Mouse (Mus musculus) large intestine, adult 2 months (tissue): Measurements from ENCODE around the gene Bbs9. TPM values are rescaled to one million over a fixed set of nuclear protein-coding genes. Genes with fewer than 3 reads are reported as not detected.
A peak's percentile ranks its signal among the peaks of the same experiment; 100 is the strongest.
"Not testable (repeated sequence)": the region's sequence is repeated elsewhere in the genome, so short reads cannot be mapped to it uniquely, and the experiment has no call there.

Source experiments
- DNase-seq: peaks from one replicate; pipeline ENCODE4 v3.0.0-alpha.2; 2012; ENCODE audit warnings: low read depth, low spot score
- WGBS: fragments of 180-500 bp; shearing (Covaris S2); methylation state at CpG from one replicate; pipeline ENCODE4 v1.1.7; 2018; 5-methylcytosine and 5-hydroxymethylcytosine counted together
- polyA plus RNA-seq: library from polyadenylated mRNA; depleted of rRNA; stranded (reverse); fragments of >200 nt; gene quantifications from 2 replicates; pipeline ENCODE4 v1.2.3, GENCODE M21; 2012

The Bbs9 gene
- polyA plus RNA-seq, 1 experiment = 4.2 TPM

DNA sequence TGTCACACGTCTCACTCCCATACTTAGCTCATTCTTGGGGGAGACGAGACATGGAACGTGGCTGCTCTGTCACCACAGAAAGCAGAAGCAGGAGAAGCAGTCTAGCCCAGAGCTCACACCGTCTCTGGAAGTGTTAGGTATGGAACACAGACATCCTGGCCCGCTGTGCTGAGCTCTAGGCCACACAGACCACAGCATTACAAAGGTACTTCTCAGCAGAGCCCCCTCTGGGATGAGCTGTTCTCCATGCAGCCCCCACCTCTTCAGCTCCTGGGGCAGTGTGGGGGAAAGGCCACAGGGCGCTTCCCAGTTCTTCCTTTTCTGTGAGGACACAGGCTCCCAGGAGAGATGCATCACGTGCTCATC is 339.6 kb downstream of the Bbs9 start:
- 76% methylated on average over 7 of the region's 7 CpGs for WGBS
- no peak for DNase-seq

DNA sequence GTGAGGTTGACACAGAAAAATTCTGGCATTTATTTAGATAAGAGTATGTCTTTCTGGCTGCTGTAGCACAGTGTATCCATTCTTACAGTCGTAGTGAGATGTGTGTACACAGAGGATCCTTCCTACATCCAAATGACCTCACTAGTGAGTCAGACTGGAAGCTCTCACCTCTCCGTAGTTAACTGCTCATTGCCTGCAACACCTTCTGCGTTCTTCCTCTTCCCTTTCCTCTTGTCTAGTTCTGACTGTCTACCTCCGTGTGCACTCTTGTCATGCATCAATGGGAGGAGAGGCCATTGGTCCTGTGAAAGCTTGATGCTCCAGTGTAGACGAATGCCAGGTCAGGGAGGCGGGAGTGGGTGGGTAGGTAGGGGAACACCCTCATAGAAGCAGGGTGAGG is 344.0 kb downstream of the Bbs9 start:
- WGBS = 82% methylated on average over 6 of the region's 6 CpGs
- no peak for DNase-seq

DNA sequence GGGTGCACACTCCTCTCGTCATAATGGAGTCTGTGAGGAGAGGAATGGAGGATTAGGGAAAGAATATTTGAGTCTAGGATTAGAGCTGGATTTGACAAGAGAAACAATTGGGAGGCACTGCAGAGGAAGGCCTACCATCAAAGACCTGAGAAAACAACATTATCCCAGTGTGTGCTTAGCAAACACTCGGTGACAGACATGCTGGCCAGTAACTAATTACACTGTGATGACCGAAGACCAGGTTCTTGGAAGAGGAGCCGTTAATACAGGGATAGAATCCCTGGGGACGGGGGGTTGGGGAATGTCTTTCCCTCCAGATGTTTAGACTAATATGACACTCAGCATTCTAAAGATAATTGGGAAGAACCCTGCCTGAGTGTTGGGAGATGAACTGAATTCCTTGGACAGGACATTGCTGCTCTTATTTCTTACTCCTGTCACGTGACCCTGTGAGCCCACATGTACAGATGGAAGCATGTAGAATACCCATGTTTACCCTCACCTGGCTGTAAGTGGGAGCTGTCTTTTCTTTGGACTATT is 345.2 kb downstream of the Bbs9 start:
- DNase-seq = no peak
- WGBS = 74% methylated on average over 6 of the region's 6 CpGs

DNA sequence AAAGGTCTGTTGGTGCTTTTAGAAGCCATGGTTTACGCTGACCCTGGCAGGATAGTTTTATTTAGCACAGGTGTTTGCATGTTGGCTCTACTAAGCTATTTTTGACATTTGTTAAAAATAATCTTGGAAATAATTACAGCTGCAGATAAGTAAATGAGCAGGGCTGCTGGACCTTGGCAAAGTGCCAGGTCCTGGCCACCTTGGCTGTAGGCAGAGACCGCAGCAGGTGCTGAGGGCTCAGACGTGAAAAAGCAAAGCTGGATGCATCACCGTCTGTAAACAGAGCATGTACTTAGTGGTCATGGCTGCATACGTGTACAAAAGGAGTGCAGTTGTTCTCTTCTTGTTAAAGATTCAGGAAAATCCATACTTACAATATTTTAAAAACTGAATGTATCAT is 347.3 kb downstream of the Bbs9 start:
- no peak for DNase-seq
- WGBS = 62% methylated on average over 5 of the region's 5 CpGs

DNA sequence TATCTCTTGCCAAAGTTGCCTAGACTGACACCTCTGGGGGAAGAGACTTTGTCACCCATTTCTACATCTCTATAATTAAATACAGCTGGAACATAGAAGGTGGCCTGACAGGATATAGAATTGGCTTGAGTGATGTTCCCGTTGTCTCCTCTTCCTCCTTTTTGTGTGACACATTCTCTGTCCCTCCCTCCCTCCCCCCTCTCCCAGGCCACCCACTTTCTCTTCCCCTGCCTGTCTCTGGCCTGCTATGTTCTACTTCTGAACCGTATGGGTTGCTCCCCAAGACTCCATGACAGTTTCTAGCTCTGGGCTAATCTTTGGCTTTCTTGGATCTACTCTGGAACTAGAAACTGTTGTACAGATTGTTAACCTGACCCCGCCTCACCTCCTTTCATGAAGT is 348.3 kb downstream of the Bbs9 start:
- DNase-seq = no peak
- 80% methylated on average over 3 of the region's 3 CpGs for WGBS

DNA sequence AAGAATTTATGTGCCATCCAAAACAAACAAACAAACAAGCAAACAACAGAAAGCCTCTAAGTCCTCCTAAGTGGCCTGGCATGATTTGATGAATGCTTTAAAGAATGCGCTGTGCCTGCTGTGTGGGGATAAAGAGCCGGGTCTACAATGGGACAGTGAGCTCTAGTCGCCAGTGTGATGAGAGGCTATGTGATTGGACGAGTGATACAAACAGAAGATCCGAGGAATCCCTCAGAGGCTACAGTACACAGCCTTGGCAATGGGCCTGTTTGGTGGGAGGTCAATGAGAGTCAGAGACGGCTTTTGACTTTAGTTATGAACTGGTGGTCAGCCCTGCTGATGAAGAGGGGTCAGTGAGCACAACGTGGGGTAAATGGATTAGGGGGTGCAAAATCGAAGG is 349.4 kb downstream of the Bbs9 start:
- 92% methylated on average over 8 of the region's 8 CpGs for WGBS

DNA sequence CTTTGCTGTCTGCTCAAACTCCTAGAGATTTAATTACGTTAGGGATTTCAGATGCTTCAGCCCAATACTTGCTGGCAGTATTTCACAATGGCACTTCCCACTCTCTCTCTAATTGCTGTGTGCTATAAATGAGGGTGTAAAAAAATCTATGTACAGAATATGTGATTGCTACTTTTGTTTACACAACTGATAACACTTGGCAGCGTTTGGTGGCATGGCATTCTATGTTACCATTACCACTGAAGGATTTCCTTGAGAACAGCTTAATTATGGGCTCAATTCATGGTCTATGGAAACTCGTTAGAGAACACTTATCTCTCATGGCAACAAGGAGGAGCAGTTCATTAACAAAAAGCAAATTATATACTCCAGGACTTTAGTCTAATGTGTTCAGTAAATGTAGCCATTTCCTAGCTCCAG is 351.1 kb downstream of the Bbs9 start:
- 22% methylated on average over 3 of the region's 3 CpGs for WGBS
- DNase-seq = peak; percentile 37

More for the DNA sequence above, 349.4 kb downstream of the Bbs9 start:
- no peak for DNase-seq

DNA sequence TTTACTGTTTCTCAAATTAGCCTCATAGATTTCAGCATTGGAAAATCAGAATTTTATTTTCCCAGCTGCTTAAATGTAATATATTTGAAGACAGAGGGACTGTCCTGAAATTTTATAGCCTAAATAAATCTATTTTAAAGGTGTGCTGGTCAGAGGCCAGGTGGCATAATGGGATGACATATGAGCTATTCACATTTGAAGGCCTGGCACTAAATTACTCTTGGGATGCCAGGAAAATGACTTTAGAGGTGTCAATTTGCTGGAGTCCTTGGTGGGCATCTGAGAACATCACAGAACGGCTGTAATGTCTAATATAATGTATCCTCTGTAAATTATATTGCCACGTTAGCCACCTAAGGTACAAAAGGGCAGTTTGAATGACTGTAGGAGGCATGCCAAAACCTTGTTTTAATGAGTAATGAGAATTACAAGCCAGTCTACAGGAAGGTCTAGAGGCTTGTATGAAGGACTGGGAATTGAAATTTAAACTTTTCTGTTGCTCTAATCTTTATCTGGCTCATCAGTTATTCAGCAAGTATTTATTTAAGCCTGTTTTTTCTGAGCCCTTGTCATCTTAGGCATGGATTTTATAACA is 351.8 kb downstream of the Bbs9 start:
- WGBS = 24% methylated on average over 2 of the region's 2 CpGs
- peak; percentile 48 for DNase-seq

DNA sequence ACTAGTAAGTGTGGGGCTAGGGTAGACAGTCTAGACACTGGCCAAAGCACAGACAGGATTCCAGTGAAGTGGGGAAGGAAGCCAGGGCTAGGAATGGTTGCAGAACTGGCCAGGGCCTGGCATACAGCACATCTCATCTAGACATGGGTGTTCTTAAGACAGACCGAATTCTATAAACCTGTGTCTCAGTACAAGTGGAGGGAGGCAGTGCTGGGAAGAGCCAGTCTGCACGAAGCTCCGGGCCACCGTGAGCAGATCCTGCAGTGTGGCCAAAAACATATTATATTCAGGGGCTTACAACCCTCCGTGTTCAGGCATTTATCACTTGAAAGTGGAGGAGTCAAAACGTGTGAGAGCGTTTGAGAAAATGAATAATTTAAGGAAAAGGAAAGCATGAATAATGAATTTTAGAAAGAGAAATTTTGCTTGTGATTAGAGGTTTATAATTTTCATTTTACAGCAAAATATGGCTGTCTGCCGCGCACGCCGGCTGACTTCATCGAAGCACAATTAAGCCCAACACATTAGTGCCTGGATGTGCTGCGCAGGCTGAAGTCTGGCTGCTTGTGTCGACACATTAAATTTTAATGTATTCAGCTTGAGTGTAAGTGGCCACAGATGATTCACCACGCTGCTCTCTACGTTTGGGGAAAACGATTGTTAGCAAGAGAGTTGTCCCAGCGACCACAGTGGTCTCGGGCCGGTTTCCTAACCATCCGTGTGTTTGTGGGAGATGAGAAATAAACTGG is 353.9 kb downstream of the Bbs9 start:
- no peak for DNase-seq
- WGBS = 91% methylated on average over 21 of the region's 21 CpGs

DNA sequence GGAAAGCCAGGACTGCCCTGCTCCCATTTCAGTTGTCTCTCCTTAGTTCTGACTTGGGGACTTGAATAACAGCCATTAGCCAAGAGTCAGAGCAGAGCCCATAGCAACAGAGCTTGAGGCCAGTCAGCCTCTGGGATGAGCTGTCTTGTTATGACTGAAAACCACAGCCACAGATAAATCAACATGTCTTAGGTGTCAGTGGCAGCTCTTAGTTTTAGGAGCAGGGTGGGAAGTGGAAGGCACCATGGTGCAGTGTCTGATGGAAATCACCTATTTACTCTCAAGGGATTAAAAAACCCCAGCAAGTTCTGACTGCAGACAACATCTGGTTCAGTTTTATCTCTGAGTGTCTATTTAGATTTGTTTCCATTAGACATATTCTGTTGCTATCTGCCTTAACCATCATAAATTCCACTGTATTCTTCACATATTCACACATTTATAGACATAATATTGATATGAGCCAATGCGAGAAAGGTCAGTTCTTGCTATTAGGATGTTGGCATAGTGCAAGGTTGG is 359.5 kb downstream of the Bbs9 start:
- WGBS = 95% methylated on average over 1 of the region's 1 CpGs
- DNase-seq = no peak

DNA sequence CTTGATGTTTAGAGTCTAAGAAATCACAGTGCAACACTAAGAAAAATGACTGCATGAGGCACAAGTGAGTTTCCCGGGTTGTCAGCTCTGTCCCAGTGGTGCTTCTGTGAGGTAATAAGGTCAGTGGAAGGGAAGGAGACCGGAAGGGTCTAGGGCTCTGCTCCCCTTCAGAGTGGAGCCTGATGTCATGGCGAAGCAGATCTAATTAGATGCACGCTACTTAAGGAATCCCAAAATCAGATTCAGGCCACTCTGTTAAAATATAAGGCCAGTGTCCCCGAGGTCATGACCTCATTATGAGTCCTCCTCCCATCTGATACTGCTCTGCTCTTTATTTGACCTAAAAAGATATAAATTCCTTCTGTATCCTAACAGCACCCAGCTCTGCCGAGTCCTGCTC is 361.5 kb downstream of the Bbs9 start:
- 80% methylated on average over 6 of the region's 6 CpGs for WGBS
- no peak for DNase-seq

DNA sequence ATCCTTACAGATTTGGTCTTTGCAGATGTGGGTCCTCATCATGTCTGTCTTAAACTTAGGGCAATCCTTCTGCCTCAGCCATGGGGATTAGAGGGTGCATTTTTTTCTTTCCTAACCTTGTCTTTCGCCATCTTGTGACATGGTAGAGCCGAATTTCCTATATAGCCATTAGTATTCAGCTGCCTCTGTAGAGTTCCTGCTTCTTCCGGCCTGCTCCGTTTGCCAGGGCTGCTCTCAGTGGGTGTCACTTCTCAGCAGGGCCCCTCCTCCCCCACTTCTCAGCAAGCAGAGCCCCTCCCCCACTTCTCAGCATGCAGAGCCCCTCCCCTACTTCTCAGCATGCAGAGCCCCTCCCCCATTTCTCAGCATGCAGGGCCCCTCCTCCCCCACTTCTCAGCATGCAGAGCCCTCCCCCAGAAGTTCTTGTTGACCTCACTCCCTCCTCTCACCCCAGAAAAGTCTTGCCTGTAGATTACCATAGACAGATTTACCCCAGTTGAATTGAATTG is 362.2 kb downstream of the Bbs9 start:
- no peak for DNase-seq
- 81% methylated on average over 4 of the region's 4 CpGs for WGBS

DNA sequence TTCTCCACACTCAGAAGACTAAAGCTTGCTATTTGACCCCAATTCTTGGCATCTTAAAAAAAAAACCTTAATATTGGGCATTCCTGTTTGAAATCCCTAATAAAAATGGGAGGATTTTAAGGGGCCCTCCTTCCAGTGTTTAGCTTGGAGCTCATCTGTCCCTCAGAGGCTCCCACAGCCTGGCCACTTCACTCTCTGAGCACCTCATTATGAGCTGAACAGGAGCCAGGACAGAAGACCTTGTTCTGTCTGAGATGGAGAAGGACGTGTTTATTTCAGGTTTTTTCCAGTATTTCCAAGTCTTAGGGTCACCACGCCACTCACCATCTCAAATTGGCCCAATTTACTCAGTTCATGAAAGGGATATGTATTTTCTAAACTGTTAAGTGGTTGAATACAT is 370.5 kb downstream of the Bbs9 start:
- no peak for DNase-seq
- WGBS = 95% methylated on average over 2 of the region's 2 CpGs

DNA sequence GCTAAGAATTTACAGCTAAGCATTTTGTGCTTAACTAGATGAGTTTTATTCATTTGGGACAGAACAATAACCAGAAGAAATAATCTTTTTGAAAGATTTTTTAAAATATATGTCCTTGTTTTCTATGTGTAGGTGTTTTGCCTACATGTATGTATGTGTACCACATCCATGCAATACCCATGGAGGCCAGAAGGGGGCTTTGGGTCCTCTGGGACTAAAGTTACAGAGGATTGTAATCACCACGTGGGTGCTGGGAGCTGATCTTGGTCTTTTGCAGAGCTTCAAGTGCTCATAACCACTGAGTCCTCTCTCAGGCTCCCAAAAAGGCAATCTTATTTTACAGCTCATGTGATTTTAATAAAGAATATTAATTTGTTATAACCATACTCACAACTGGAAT is 371.3 kb downstream of the Bbs9 start:
- WGBS = 72% methylated on average over 1 of the region's 1 CpGs

DNA sequence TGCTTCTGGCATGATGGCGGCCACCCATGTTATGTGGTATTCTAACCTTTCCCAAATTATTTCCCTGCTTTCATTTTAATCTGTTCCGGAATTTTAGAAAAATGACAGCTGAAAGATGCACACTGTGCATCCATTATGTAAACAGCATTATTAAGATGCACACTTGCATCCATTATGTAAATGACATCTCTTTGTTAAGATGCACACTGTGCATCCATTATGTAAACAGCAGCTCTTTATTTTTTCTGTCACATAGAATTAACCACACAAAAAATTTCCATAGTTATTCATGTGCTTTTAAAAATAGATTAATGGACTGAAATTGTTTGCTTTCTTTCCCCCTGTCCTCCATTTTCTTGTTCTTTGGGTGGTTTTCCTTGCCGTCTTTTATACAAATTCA is 373.3 kb downstream of the Bbs9 start:
- DNase-seq = no peak
- WGBS = 95% methylated on average over 3 of the region's 3 CpGs

More for the DNA sequence above, 371.3 kb downstream of the Bbs9 start:
- no peak for DNase-seq

DNA sequence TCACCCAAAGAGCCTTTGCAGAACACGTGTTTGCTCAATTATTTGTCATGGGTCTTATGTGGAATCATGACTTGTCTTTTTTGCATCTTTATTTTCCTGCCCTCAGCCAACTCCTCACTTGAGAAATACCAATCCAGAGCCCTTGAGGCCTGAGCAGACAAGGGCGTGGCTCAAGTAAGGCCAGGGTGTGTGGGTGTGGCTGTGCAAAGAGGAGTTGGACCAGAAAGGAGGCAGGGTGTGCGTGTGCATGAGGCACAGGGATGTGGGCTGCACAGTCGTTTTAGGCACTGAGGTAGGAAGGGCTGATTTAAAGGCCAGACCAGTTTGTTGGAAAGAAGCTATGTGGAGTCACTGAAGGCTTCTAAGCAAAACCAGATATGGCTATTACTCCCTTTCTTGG is 373.7 kb downstream of the Bbs9 start:
- no peak for DNase-seq

DNA sequence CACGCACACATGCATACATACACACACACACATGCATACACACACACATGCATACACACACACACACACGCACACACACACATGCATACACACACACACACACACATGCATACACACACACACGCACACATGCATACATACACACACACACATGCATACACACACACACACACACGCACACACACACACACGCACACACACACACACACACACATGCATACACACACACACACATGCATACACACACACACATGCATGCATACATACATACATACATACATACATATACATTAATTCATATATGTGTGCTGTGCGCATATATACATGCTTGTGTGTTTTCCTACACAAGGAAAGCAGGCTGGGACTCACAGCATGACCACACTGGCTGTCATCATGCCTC is 393.6 kb downstream of the Bbs9 start:
- WGBS = 92% methylated on average over 6 of the region's 6 CpGs
- DNase-seq = not testable (repeated sequence)

More for the DNA sequence above, 373.7 kb downstream of the Bbs9 start:
- WGBS = 47% methylated on average over 4 of the region's 4 CpGs

DNA sequence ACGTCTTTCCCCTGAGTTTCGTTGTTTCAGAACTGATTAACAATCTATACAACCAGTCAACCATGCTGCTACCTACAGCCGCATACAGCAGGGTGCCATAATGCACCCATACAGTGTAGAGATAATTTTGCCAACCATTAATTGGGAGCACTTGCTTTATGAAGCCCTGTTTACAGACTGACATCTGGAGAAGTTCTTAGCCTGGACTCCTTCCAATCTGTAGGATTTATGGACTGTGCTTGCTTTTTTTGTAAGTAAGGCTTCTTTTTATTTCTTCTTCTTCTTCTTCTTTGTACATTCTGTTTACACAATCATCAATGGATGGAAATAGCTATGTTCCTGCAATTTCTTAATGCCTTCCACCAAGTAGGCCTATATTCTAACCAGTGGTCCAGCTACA is 395.1 kb downstream of the Bbs9 start:
- no peak for DNase-seq
- WGBS = 83% methylated on average over 3 of the region's 3 CpGs

DNA sequence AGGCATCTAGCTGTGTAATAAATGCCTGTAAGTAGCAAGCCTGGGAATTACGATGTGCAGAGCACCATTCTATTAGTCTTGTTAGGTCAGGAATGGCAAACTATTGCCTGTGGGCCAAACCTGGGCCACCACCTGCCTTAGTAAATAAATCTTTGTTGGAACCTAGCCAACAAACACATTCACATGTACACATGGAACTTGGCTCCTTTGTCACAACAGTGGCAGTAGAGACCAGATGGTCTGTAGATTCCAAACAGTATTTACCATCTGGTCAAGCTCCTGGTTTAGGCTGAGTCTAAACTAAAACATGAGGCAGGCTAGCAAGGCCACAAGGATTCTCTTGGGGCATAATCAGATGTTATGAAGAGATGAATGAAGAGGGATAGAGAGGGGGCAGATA is 399.7 kb downstream of the Bbs9 start:
- 30% methylated on average over 1 of the region's 1 CpGs for WGBS
- DNase-seq = no peak

DNA sequence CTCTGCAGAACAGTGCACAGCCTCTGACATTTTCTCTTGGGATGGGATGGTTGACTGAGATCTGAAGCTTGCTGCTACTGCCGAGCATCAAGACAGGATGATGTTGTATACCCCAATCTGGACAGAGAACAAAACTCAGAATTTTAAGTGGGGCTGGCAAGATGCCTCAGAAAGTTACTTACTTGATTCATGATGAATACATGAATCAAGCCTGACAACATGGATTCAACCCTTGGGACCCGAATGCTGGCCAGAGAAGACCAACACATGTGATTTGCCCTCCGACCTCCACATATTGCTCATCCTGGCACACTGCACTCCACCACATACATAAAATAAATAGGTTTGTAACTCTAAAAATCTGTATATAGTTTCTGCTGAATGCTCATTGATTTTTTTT is 403.8 kb downstream of the Bbs9 start:
- 92% methylated on average over 3 of the region's 3 CpGs for WGBS
- no peak for DNase-seq

DNA sequence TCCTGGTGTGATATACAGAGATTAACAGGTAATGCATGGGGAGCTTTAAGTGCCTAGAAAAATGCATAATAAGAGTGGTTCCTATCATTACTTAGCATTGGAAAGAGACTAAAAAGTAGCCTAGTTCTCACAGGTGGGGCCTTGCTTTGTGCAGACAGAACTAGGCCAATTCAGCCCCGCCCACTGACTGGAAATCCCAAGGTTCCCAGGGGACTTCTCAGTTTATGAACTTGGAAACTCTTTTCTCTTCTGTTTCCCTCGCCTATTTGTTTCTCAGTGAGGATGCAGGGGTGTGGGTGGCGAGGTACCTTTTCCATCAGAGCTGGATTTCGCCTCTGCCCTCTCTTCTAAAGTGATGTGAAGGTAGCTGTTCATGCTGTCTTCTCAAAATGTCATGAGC is 410.8 kb downstream of the Bbs9 start:
- DNase-seq = no peak
- WGBS = 74% methylated on average over 4 of the region's 4 CpGs
